Mouse (Mus musculus) C2C12 (cell line): ENCODE measurements around the gene Dffb. TPM values are rescaled to one million over a fixed set of nuclear protein-coding genes. Genes with fewer than 3 reads are reported as not detected.
A peak's percentile ranks its signal among the peaks of the same experiment; 100 is the strongest.

ENCODE experiments used
- H3K27me3 ChIP-seq: one replicate; pipeline ENCODE4 v1.6.1; 2011; ENCODE audit not compliant: control insufficient read depth, insufficient read depth, insufficient read length
- H3K36me3 ChIP-seq: one replicate; pipeline ENCODE4 v1.6.1; 2011; ENCODE audit not compliant: control insufficient read depth, insufficient read depth
- H3K4me3 ChIP-seq: one replicate; pipeline ENCODE4 v1.5.1; 2011; ENCODE audit warnings: mild to moderate bottlenecking, control low read depth; ENCODE audit not compliant: poor library complexity, insufficient read depth, severe bottlenecking
- H3K79me2 ChIP-seq: one replicate; pipeline ENCODE4 v1.6.1; 2011; ENCODE audit not compliant: control insufficient read depth, insufficient read depth
- H3K79me3 ChIP-seq: one replicate; pipeline ENCODE4 v1.6.1; 2011; ENCODE audit warnings: low read depth, control low read depth
- H3ac ChIP-seq: one replicate; pipeline ENCODE3; 2011; ENCODE audit warnings: low read depth; ENCODE audit not compliant: control insufficient read depth, insufficient read length
- CEBPB ChIP-seq: IDR thresholded peaks from one replicate; pipeline ENCODE4 v1.6.1; 2011; ENCODE audit warnings: low read depth, mild to moderate bottlenecking, control low read depth, moderate library complexity
- CTCF ChIP-seq: IDR thresholded peaks from one replicate; pipeline ENCODE4 v1.5.1; 2011; ENCODE audit not compliant: control insufficient read depth, insufficient read depth, insufficient read length
- FOSL1 ChIP-seq: IDR thresholded peaks from one replicate; pipeline ENCODE4 v1.8.0; 2011; ENCODE audit warnings: mild to moderate bottlenecking, low read length; ENCODE audit not compliant: poor library complexity, insufficient read depth, severe bottlenecking
- MAX ChIP-seq: IDR thresholded peaks from one replicate; pipeline ENCODE4 v1.6.1; 2011; ENCODE audit warnings: mild to moderate bottlenecking, control low read depth
- MYOD1 ChIP-seq: IDR thresholded peaks from one replicate; pipeline ENCODE4 v1.6.1; 2011; ENCODE audit warnings: low read depth; ENCODE audit not compliant: control insufficient read depth, insufficient read length
- MYOG ChIP-seq: IDR thresholded peaks from one replicate; pipeline ENCODE4 v1.6.1; 2011; ENCODE audit not compliant: control insufficient read depth, insufficient read length; ENCODE audit errors: extremely low read depth
- USF1 ChIP-seq: IDR thresholded peaks from one replicate; pipeline ENCODE4 v1.6.1; 2011; ENCODE audit warnings: low read depth, mild to moderate bottlenecking, control low read depth, moderate library complexity
- long read RNA-seq, 2 experiments: library from polyadenylated mRNA; unstranded; transcript quantifications; one replicate each; pipeline ENCODE4 v2.0.0; 2019 to 2020
- polyA plus RNA-seq: library from polyadenylated mRNA; unstranded; fragments of >200 nt; fragmentation: generic; extraction: Trizol; gene quantifications from one replicate; pipeline ENCODE4 v1.2.1, GENCODE M21; 2012; ENCODE audit warnings: missing spikeins

Gene Dffb
- polyA plus RNA-seq = 3.2 TPM
- long read RNA-seq, experiment 1 = 0 reads
- long read RNA-seq, experiment 2, transcript Dffb-201 (7 exons, 2,093 nt) = major isoform, 11 of 15 reads
- long read RNA-seq, experiment 2, partial matches to known transcripts = 0 of 15 reads
- long read RNA-seq, experiment 2, other reads (novel, unspliced or antisense) = 3 of 15 reads

GRCm38 (mm10) chr4:153974431-153975291, at the start of gene Dffb, which contains the start of gene Cep104:
Dffb (minus strand) TSS chr4:153975126.
Cep104 (plus strand) TSS chr4:153975194.
- Histone ChIP-seq H3K4me3 (peak within 1 kb of the TSS; percentile 75), H3K36me3 (peaks cover 11% of the 10 kb centered on the region), H3K79me2 (peaks cover 40% of the 10 kb centered on the region), H3K27me3 (no peaks in the 10 kb centered on the region), H3ac (peak within 1 kb of the TSS; percentile 89), H3K79me3 (peaks cover 23% of the 10 kb centered on the region)
- TF ChIP-seq MAX (peak; percentile 88), FOSL1 (no peak)

DNA sequence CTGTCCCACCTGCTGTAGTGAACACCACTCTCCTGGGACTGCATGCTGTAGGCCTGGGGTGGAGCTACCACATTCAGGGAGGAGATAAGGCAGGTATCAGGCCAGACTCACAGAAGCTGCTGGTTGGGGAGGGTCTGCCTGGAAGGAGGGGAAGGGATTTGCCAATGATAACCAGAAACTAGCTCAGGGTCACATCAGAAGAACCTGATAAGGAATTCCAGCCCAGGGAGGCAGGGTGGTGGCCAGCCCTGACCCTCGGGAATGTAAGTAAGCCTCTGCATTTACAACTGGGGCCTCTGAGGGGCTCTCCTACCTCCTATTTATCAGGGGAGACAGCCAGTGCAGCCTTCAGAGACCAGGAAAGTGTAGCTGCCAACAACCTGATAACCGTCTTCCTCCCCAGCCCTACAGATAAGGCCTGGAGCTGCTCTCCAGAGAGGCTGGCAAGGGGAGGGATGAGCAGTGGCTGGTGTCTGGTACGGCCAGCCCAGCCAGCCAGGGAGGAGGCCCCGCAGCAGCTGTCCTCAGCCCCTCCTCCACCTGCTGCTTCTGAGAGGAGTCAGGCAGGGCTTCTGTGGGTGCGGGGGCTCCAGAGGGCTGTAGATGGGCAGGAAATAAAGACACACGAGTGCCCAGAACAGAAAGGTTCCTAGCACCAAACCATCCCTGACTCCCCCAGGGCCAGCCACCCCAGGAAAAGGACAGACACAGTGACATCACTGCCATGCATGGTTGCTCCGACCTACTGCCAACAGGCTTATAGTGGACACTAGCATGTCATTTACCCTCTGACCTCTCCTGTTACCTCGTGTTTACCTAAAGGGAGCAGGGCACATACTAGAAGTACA, 49.1 kb upstream of the Dffb start:
- Histone ChIP-seq H3ac (no peak overlapping the region), H3K79me3 (no peaks in the 10 kb centered on the region), H3K27me3 (peaks cover 5% of the 10 kb centered on the region), H3K4me3 (no peak overlapping the region), H3K79me2 (no peaks in the 10 kb centered on the region), H3K36me3 (peaks cover 26% of the 10 kb centered on the region)
- TF ChIP-seq USF1 (no peak), FOSL1 (no peak), MAX (no peak), CTCF (no peak), MYOD1 (no peak), CEBPB (no peak), MYOG (no peak)

DNA sequence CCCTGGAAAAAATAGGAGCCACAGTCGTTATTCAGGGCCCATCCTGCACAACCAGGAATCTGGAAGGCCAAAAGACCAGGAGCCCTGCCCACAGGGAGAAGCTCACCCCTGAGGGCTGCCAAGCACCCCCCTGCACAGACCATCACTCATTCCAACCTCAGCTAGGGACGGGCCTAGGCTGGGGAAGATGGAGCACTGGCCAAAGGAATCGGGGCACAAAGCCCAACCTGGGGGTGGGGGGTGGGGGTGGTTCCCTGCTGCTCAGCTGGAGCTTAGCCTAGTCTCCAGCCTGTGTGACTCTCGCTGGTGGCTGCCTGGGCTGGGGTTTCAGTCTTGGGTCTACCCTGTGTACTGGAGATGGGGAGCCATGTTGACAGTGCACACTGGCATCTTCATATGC, 47.9 kb upstream of the Dffb start:
- no peak overlapping the region for H3K4me3 ChIP-seq
- peaks cover 31% of the 10 kb centered on the region for H3K36me3 ChIP-seq
- no peak for TF ChIP-seq CEBPB
- TF ChIP-seq MYOG = no peak
- no peak for TF ChIP-seq USF1
- no peak for TF ChIP-seq MAX
- no peak for TF ChIP-seq FOSL1
- TF ChIP-seq CTCF = no peak
- TF ChIP-seq MYOD1 = no peak
- no peak overlapping the region for H3ac ChIP-seq
- H3K79me2 ChIP-seq = no peaks in the 10 kb centered on the region
- H3K27me3 ChIP-seq = peaks cover 5% of the 10 kb centered on the region
- H3K79me3 ChIP-seq = no peaks in the 10 kb centered on the region

DNA sequence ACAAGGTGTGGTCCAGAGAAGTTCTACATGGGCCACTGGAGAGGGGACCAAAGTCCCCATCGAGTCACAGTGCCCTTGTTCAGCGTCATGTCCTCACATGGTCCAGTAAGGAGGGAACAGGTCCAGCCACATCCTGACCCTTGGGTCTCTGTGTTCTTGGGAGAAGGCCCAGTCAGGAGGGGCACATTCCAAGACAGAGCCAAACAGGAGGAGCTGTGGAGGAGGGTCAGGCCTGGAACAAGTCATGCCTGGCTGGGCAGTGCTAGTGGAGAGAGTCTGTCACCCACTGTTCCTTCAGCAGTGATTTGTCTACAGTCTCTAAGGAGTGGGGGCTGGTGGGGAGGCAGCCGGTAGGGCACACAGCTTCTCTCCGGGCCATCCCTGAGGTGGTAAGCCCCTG, 47.5 kb upstream of the Dffb start:
- Histone ChIP-seq H3K27me3 (peaks cover 5% of the 10 kb centered on the region), H3K79me2 (no peaks in the 10 kb centered on the region), H3ac (no peak overlapping the region), H3K36me3 (peaks cover 33% of the 10 kb centered on the region), H3K79me3 (no peaks in the 10 kb centered on the region), H3K4me3 (no peak overlapping the region)
- TF ChIP-seq FOSL1 (no peak), USF1 (no peak), MYOG (no peak), CTCF (no peak), MYOD1 (no peak), MAX (no peak), CEBPB (no peak)

DNA sequence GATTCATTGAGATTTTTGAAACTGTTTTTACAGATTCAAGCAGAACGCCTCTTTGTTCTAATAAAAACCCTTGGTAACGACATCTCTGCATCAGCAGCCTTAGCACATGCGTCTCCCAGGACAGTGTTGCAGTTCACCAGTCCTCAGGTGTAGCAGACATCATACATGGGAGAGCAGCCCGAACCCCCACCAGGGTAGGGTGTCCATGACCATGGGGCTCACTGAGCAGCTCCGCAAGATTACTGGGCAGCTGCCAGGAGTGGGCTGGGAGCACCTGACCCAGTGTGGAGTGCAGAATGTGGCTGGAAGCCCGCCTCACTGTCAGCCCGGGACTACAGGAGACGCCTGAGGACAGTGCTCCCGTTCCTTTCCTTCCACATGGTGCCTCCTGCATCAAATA, 46.5 kb upstream of the Dffb start:
- Histone ChIP-seq H3ac (no peak overlapping the region), H3K79me3 (no peaks in the 10 kb centered on the region), H3K36me3 (peaks cover 43% of the 10 kb centered on the region), H3K27me3 (no peaks in the 10 kb centered on the region), H3K4me3 (no peak overlapping the region), H3K79me2 (peaks cover under 1% of the 10 kb centered on the region)
- TF ChIP-seq MAX (no peak), MYOG (no peak), MYOD1 (no peak)
